Mouse (Mus musculus) adrenal gland (tissue): ENCODE measurements around the gene Eif3i.
"Not testable (repeated sequence)": the region's sequence is repeated elsewhere in the genome, so short reads cannot be mapped to it uniquely, and the experiment has no call there.

Experiments
- intact Hi-C: fragments of 180-260 bp; cut with DNase I; formaldehyde crosslinking; loops from one replicate; pipeline ENCODE4 v1.15.1; 2025

The Eif3i gene

DNA sequence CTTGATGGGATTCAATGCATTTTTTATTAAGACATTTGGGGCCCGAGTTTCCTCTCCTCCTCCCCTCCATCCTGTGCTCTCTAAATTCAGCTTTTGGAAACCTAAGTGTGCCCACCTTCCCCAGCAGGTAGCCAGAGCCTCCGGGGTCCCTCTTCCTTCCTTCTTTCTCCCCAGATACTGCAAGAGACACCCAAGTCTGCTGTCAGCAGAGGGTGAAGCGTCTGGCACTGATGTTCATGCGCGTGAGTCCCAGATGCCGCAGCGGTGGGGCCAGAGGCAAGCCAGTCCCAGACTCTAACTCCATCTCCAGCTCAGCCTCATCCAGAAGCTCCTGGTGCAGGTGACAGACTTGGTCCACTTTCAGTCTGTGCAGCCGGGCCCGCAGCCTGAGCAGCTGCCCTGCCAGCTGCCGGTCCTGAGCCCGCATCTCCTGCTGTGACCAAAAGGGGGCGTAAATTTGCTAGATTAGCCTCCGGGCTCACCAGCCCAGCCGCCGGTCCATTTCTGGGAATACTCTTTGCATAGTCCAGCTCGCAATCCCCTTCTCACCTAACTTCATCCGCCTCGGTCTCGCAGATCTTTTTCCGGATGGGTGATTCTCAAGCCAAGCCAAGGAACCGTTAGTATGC is 23.5 kb downstream of the Eif3i start:
- intact Hi-C loops: loop anchor here (5.0 kb wide), 1 partner anchor 35 kb away; the partner anchor contains the start of gene Dcdc2b

DNA sequence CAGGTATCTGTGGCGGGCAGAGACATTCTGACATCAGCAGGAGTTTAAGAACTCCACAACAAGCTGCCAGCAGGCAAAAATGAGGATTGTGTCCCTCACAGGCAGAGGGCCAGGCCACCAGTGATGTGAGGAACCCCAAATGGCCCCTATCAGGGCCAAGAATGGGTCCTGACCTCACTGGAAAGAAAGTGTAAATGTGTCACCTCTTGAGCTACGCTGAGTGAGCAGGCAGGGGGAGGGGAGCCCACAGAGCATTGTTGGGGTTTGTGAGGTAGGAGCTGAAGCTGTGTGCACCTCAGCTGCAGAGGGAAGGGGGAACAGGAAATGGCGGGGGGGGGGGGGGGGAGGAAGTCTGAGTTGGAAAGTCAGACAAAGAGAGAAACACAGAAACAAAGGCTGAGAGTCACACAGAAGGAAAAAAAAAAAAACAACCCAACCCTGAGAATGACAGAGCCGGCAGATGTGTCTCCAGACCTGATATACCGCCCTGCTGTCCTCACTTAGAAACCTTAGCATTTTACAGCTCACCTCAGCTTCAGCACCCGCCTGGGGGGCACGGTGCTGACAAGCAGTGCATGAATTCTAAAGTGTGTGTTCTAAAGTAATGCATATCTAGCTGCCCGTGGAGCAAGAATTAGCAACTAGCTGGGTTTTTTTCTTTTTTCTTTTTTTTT is 25.1 kb downstream of the Eif3i start:
- intact Hi-C loops: loop anchor here (5.0 kb wide), 1 partner anchor 37 kb away; the partner anchor contains the start of gene Dcdc2b

DNA sequence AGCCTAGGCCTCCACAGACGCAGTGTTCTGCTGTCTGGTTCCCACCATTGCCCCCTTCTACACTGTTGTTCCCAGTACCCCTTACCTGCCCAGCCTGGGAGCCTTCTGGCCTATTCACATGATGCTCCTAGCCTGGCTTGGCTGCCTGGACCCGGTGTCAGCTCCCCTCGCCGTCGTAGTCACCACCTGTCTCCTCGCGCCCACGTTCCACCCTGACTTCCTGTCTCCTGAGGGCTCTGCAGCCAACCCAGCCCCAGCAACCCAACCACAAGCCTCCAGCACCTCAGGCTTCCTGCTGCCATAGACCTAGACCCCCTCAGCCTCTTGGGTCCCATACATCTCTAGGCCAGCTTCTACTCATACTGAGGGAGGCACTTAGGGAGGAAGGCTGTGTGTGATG is 27.0 kb downstream of the Eif3i start, which contains the start of gene Lck:
Gene Lck (minus strand): TSS at position 212 of the 400 bp plus-strand sequence.
- intact Hi-C loops: no loop called here

DNA sequence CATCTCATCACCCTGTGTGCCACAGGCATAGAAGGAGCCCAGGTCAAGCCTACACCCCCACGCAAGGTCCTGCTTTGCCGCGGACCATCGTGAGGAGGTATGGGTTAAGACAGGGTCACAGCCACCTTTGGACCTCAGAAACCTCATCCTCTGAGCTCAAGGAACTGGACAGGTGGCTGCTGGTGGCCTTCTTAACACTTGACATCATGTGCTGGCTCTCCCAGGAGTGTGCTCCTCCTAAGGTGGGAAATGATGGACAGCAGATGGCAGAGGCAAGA is 27.4 kb downstream of the Eif3i start:
- intact Hi-C loops: no loop called here

DNA sequence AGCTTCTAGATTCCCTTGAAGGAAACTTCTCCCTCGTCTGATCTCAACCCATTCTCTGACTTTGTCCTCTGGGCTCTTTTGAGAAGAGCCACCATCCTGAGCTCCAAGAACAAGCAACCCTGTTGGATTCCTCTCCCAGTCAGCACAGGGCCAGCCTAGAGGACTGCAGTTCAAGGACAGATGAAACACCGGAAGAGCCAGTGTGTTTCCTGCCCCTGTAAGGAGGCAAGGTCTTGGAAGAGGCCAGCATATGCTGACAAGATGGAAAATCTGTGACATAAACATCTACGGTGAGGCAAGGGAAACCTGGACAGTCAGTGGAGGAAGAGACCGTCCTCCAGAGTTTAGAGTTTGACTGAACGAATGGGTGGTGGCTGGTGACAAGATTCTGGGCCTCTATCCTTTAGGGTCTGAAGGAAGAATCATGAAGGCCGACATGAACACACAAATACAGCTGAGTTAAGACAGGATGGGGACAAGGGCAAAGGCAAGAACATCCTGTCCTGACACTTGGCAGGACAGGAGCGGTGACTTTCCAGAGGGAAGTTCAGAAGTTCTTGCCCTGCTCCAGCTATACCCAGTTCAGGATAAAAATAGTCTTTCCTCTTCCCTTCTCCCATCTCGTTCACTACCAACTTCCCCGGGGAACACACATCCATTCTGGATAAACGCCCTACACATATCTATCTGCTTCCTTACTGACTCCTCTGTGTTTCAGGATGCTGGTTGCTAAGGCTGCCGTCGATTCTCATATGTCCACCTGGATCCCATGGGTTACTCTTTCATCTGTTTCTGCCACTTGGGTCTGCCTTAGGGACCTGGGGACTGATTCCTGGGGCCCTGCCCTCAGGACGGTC is 28.0 kb downstream of the Eif3i start:
- intact Hi-C loops: no loop called here

DNA sequence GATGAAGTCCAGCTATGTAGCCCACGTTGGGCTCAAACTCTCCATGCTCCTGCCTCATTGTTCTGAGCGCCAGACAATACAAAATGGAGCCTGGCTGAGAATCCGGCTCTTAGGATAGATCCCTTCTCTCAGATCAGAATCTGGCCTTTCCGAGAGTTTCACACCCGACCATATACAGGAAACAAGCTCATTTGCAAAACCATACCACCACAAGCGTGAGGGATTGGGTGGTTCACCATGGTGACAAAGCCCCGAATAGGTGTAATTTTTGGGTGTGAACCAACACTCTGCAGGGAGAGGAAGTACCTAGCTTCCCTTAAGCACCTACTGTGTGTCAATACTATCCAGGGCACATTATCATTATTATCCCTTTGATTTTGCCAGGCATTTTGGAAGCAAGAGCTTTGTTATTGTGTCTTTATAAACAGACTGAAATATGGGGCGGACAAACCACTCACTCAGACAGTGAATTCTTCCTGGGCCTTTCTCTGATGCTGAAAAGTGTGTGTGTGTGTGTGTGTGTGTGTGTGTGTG is 28.8 kb downstream of the Eif3i start:
- intact Hi-C loops: no loop called here

DNA sequence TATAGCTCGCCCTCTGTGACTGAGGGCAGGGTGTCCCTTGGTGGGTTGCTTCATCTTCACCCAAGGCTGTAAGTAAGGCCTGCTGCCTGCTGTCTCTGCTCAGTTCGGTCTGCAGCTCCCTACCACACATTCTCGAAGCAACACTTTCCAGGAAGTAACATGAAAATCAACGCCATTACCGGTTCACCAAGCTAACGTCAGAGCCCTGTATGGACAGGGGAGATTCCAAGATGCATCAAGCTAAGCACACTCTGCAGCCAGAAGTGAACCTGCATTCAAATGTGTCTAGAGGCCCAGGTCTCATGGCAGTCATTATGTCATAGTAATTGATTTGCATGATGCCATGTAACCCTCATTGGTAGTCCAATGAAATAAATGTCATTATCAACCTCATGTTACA is 30.4 kb downstream of the Eif3i start:
- intact Hi-C loops: no loop called here

DNA sequence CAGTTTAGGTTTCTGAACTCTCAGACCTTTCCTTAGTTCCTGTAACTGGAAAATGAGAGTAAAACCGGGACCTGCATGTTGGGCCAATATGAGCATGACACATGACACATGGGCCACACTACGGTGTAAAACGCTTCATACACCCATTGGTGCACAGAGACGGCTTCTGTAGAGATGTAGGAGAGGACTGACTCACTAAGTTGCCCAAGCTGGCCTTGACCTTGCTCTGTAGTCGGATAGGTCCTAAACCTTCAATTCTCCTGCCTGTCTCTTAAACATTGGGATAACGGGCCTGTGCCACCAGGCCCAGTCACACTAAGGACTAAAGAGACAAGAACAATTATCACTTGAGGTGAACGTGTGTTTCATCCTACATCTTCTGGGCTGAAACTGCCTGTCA is 32.1 kb downstream of the Eif3i start:
- intact Hi-C loops: no loop called here

DNA sequence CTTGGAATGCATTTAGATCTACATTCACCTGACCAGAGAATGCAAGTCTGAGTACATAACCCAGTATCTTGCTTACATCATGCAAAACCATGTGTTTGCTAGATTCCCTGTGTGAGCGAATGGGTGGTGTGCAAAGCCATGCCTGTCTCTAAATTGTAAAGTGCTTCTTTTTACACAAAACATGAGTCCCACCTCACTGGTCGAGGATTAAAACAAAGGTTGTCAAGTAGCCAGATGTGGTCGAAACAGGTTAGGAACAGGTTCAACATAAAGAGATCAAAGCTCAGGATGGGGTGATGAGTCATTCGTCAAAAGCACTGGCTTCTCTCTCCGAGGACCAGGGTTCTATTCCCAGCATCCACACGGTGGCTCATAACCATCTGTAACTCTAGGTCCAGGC is 35.3 kb downstream of the Eif3i start:
- intact Hi-C loops: no loop called here

DNA sequence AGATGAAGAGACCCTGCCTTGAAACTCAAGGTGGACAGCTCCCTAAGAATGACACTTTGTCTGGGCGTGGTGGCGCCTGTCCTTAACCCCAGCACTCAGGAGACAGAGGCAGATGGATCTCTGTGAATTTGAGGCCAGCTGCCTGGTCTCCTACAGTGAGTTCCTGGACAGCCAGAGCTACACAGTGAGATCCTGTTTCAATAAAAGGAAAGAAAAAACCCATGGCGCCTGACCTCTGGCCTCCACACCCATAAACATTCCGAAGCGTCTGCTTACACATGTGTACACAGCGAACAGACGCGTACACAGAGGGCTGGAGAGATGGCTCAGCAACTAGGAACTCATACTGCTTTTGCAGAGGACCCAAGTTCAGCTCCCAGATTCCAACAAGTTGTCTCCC is 36.7 kb downstream of the Eif3i start:
- intact Hi-C loops: no loop called here

DNA sequence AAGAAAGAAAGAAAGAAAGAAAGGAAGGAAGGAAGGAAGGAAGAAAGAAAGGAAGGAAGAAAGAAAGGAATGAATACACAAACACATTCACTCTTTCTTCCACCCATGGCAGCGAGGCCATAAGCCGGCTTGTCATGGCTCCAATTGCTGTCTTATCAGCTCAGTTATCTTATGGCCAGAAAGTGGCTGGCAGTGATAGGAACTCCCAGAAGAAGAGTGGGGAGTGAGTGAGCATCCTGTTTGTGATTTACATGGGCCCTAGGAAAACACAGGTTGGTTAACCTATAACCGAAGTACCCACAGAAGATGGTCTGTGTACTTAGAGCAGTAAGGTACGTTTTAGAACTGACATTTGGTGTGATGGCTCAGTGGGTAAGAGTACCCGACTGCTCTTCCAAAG is 39.3 kb downstream of the Eif3i start:
- intact Hi-C loops: no loop called here

DNA sequence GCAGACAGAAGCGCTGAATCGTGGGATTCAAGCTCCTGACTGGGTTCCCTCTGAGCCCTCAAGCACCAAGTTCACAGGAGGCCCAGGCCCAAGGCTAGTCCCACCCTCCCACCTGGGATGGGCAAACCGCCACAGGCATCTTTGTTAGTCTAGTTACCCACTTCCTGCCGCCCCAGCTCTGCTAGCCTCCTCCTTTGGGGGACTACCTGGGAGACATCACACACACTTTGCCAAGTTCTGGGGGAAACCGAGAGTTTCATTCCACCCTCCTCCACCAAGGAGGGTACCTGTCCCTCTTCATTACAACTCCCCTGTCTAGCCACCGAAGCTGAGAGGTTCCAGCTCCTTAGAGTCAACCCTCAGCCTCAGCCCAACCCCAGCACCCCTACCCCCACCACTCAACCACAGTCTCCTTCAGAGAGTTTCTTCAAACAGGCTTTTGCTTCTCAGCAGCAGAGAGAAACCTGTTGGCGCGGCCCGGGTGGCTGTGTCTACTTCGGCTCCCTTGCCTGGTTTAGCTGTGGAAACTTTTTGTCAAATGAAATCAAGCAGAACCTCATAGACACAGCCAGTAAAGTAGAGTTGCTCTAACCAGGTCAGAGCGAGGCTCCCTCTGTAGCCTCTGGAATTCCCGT is 42.0 kb downstream of the Eif3i start:
- intact Hi-C loops: no loop called here

DNA sequence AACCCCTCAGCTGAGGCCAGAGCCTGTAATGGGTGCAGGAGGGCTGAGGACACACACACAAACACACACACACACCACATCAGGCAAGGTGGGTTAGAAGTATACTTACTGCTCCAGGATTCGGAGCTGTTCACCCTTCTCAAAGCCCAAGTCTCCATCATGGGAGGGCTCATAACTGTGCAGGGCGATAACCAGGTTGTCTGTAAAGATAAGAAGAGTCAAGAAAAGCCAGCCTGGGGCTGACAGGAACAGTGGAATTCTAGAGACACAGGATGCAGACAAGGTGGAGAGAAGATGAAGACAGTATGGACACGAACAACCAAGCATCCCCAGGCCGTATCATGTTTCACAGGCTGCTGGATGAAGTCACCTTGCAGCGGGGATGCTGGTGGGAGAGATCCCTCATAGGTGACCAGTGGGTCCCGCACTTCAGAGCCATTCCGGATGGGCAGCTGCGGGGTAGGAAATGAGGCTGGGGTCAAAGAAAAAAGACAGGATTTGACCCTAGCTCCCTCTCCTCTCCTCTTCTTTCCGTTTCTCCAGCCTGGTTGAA is 43.1 kb downstream of the Eif3i start:
- intact Hi-C loops: no loop called here

DNA sequence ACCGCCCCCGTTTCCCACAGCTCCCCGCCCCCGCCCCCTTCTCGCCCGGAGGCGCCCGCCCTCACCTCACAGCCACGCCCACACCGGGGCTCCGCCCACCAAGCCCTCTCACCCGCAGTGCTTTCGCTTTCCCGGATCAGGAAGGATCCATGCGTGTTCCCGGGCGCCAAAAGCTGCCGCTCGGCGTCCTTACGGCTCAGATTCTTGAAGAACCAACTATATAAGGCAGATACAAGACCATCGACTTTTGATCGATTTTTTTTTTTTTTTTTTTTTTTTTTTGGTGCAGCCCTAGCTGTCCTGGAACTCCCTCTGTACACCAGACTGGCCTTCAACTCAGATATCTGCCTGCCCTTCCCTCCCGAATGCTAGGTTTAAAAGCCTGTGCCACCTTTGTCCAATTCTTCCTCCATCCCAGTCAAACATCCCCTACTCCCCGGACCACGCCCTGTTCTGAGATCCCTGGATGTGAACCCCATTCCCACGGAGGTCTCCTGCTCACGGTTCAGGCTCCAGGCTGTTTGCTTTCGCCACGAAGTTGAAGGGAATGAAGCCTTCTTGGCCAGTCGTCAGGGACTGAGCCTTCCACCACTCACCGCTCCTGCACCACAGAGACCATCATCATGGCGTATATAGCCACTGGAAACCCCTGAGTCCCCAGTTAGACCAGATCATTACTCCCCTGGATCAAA is 43.8 kb downstream of the Eif3i start:
- intact Hi-C loops: no loop called here

DNA sequence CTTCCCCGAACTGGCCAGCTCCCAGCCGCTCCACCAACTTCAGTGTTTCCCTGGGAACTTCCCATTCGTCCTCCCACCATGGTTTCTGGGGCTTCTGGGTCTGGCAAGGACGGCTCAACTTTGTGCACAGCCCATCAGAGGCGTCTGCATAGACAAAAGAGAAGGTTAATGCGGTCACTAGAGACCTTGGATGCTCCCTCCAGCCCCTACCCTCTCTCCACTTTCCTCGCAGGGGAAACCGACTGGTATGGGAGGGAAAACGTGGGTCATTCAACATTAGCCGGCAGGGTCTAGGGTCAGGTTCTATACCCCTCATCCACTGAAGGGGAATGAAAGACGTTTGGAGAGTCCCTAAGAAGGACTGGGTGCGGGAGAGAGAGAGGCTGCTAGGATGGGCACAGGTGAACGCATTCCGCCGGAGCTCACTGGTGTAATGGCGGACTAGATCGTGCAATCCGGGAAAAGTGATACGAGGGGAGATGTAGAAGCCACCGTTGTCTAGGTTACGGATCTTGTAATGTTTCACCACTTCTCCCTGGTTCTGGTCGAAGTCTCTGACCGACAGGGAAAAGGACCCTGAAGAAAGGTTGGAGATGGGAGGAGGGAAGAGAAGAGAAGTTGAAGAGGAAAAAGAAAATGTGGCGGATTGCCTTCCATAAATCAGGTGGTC is 44.5 kb downstream of the Eif3i start:
- intact Hi-C loops: no loop called here

DNA sequence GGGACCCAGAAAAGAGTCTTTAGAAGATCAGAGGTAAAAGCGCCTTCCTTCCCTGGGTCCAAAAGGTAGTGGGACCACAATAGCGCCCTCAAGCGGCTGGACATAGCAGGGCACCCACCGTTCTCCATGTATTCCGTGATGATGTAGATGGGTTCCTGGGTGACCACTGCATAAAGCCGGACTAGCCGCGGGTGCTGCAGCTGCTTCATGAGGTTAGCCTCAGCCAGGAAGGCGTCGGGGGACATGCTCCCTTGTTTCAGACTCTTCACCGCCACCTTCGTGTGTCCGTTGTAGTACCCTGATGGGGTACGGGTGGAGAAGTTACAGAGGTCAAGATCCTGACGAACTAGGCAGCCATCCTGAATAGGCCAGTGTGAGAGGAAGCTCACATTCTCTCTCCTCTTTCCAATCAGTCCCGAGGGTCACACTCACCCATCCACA is 45.0 kb downstream of the Eif3i start:
- intact Hi-C loops: no loop called here

DNA sequence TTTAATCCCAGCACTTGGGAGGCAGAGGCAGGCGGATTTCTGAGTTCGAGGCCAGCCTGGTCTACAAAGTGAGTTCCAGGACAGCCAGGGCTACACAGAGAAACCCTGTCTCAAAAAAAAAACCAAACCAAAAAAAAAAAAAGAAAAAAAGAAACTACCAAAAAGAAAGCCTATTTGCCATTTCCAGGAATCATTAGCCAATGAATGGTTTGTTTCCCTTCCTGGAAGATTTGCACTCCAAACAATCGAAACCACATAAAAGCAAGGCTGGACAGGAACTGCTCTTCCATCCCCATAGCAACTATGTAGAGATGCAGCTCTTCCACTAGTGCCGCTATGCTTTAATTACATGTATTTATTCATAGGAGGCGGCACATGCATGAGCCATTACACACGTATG is 45.9 kb downstream of the Eif3i start:
- intact Hi-C loops: not testable (repeated sequence)

DNA sequence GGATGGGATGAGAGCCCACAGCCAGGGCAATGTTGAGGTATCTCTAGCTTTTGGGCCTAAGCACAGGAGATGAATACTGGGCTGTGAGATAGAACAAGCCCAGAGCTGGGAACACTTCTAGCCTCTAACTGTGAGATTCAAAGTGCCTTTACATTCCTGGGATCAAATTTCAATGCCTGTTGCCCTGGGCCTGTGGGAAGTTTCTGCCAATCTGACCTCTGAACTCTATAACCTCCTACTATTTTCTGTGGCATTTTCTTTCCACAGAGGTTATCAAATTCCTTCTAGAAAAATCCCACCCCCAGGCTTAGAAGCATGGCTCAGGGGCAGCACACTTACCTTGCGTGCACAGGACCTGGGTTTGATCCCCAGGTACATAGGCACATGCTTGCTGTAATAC is 50.2 kb downstream of the Eif3i start:
- intact Hi-C loops: no loop called here

DNA sequence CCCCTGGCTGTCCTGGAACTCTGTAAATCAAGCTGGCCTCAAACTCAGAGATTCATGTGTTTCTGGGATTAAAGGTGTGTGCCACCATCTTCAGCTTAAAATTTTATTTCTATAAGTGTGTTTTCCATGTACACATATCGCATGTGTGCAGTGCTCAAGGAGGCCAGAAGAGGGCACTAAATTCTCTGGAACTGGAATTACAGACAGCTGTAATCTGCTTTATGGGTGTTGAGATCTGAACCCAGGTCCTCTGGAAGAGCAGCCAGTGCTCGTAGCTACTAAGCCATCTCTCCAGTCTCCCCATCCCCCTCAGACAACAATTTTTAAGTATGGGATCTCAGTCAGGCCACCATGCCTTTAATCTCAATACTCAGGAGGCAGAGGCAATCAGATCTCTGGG is 51.1 kb downstream of the Eif3i start:
- intact Hi-C loops: loop anchor here (10.0 kb wide), 1 partner anchor 55 kb away; the partner anchor contains the start of genes Eif3i and Tmem234

DNA sequence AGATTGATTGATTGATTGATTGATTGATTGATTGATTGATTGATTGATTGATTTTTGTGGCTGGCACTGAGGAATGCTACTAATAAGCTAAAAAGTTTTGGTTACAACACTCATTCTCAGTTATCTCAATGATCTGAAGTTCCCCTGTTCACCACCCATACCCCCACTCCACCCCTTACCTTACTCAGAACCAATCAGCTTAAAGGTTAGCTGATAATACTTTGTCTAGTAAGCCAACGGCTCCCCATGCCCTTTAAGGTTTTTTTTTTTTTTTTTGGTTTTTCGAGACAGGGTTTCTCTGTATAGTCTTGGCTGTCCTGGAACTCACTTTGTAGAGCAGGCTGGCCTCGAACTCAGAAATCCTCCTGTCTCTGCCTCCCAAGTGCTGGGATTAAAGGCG is 52.8 kb downstream of the Eif3i start:
- intact Hi-C loops: loop anchor here (10.0 kb wide), 1 partner anchor 57 kb away; the partner anchor contains the start of genes Eif3i and Tmem234
